Mouse (Mus musculus): Measurements from ENCODE around the gene Ndrg3.
"Not testable (repeated sequence)": the region's sequence is repeated elsewhere in the genome, so short reads cannot be mapped to it uniquely, and the experiment has no call there.

The Ndrg3 gene

GRCm38 (mm10) chr2:156904976-156905717 lies 86.7 kb downstream of the Ndrg3 start:
- peak; percentile 54 for DNase-seq (ENCODE audit: extremely low spot score, low read depth, low spot score)

- DNase-seq (ENCODE audit: extremely low spot score, low read depth, low spot score), result no peak
Observed at GRCm38 (mm10) chr2:156903367-156903766, 88.5 kb downstream of the Ndrg3 start.

- DNase-seq (ENCODE audit: extremely low spot score, low read depth, low spot score), result not testable (repeated sequence)
Observed at GRCm38 (mm10) chr2:156902411-156902810, 89.4 kb downstream of the Ndrg3 start.

GRCm38 (mm10) chr2:156901883-156902282 lies 90.0 kb downstream of the Ndrg3 start:
- no peak for DNase-seq (ENCODE audit: extremely low spot score, low read depth, low spot score)

- no peak for DNase-seq (ENCODE audit: extremely low spot score, low read depth, low spot score)
Observed at GRCm38 (mm10) chr2:156901344-156901743, 90.5 kb downstream of the Ndrg3 start.

- no peak for DNase-seq (ENCODE audit: extremely low spot score, low read depth, low spot score)
Observed at GRCm38 (mm10) chr2:156899184-156899583, 92.7 kb downstream of the Ndrg3 start.

- no peak for DNase-seq (ENCODE audit: extremely low spot score, low read depth, low spot score)
Observed at GRCm38 (mm10) chr2:156898374-156898773, 93.5 kb downstream of the Ndrg3 start.

- no peak for DNase-seq (ENCODE audit: extremely low spot score, low read depth, low spot score)
Observed at GRCm38 (mm10) chr2:156897034-156897433, 94.8 kb downstream of the Ndrg3 start.

GRCm38 (mm10) chr2:156896384-156896914 lies 95.4 kb downstream of the Ndrg3 start:
- no peak for DNase-seq (ENCODE audit: extremely low spot score, low read depth, low spot score)

GRCm38 (mm10) chr2:156894496-156895265 lies 97.2 kb downstream of the Ndrg3 start:
- no peak for DNase-seq (ENCODE audit: extremely low spot score, low read depth, low spot score)

- no peak for DNase-seq (ENCODE audit: extremely low spot score, low read depth, low spot score)
Observed at GRCm38 (mm10) chr2:156892821-156893220, 99.0 kb downstream of the Ndrg3 start.

- DNase-seq (ENCODE audit: extremely low spot score, low read depth, low spot score), result no peak
Observed at GRCm38 (mm10) chr2:156892240-156892639, 99.6 kb downstream of the Ndrg3 start.

- DNase-seq (ENCODE audit: extremely low spot score, low read depth, low spot score), result no peak
Observed at GRCm38 (mm10) chr2:156888490-156888889, 103.4 kb downstream of the Ndrg3 start.

GRCm38 (mm10) chr2:156887017-156887416 lies 104.8 kb downstream of the Ndrg3 start, which contains the start of gene Sla2:
TSS of gene Sla2 (minus strand) at chr2:156887192.
- DNase-seq (ENCODE audit: extremely low spot score, low read depth, low spot score), result no peak

GRCm38 (mm10) chr2:156886084-156886631 lies 105.7 kb downstream of the Ndrg3 start:
- DNase-seq (ENCODE audit: extremely low spot score, low read depth, low spot score), result no peak

- DNase-seq (ENCODE audit: extremely low spot score, low read depth, low spot score), result not testable (repeated sequence)
Observed at GRCm38 (mm10) chr2:156885666-156886065, 106.2 kb downstream of the Ndrg3 start.

- DNase-seq (ENCODE audit: extremely low spot score, low read depth, low spot score), result no peak
Observed at GRCm38 (mm10) chr2:156884396-156885211, 107.3 kb downstream of the Ndrg3 start.

- no peak for DNase-seq (ENCODE audit: extremely low spot score, low read depth, low spot score)
Observed at GRCm38 (mm10) chr2:156882431-156883001, 109.3 kb downstream of the Ndrg3 start.

- DNase-seq (ENCODE audit: extremely low spot score, low read depth, low spot score), result no peak
Observed at GRCm38 (mm10) chr2:156879541-156879940, 112.3 kb downstream of the Ndrg3 start.

- DNase-seq (ENCODE audit: extremely low spot score, low read depth, low spot score), result no peak
Observed at GRCm38 (mm10) chr2:156877726-156878125, 114.1 kb downstream of the Ndrg3 start.
